Mouse (Mus musculus): Measurements from ENCODE around the gene Crisp2. TPM values are rescaled to one million over a fixed set of nuclear protein-coding genes. Genes with fewer than 3 reads are reported as not detected.
"Not testable (repeated sequence)": the region's sequence is repeated elsewhere in the genome, so short reads cannot be mapped to it uniquely, and the experiment has no call there.

Gene Crisp2
- total RNA-seq, 1 experiment from 2014 or later: not detected

GRCm38 (mm10) chr17:40731296-40731695, 75.5 kb downstream of the Crisp2 start:
- ATAC-seq (replicated peaks; ENCODE audit: insufficient number of reproducible peaks, low FRiP score, low TSS enrichment, poor library complexity, severe bottlenecking): no peak

DNA sequence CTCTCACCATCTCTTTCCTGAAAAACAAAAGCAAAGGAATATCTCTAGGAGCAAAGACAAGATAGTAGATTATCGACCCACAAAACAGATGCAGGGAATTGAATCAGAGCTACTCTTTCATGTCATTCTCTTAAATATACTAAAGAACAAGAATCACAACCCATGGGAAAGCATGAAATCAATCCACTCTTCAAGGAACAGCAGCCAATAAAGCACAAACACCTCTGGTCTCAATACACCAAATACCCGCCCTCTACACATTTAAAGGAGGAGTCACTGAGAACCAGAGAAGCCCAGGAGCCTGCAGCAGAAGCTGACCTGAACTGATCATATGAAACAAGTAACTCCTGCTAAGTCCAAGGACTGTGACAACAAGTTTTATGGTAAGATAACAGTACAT, 80.0 kb downstream of the Crisp2 start, which contains the start of gene Esp1:
Gene Esp1, plus strand, starts transcription at position 301 of the 400 bp plus-strand sequence.
- no peak for ATAC-seq (replicated peaks; ENCODE audit: insufficient number of reproducible peaks, low FRiP score, low TSS enrichment, poor library complexity, severe bottlenecking)

DNA sequence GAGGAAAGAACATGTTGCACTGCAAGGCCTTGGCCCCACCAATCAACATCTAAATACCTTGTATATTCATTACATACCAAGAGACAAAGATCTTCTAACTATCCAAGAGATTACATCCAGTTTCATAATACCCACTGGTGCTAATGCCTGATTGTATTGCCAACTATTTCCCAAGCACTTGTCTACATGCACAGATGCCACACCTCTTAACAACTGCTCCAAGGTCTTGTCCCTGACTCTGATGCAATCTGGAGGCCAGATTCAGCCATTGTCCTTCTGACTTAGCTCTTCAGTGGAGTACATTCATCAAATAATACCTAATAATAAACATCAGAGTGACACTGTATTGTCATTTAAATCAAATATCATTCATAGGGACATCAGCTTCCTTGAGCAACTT, 89.7 kb downstream of the Crisp2 start:
- not testable (repeated sequence) for ATAC-seq (replicated peaks; ENCODE audit: insufficient number of reproducible peaks, low FRiP score, low TSS enrichment, poor library complexity, severe bottlenecking)

DNA sequence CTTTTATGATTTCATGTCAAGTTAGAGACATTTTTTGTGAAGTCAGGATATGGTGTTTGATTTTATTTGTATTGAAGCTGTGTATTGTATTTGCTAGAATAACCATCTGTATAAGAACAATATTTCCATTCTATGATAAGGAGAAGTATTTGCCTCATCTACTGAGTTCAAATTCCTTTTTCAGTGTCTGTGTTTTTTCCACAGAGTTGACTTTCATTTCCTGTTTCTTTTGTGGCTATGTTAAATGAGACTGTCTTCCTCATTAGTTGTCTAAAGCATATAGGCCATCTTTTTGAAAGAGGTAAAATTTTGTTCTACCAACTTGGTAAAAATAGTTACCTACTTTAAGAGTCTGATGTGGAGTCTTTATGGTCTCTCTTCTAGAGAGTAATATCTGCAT, 90.5 kb downstream of the Crisp2 start:
- ATAC-seq (replicated peaks; ENCODE audit: insufficient number of reproducible peaks, low FRiP score, low TSS enrichment, poor library complexity, severe bottlenecking): no peak

Other genes starting within 250 kb of the Crisp2 start
- not detected in 3 replicates for gene Esp6, start 245.5 kb downstream of the Crisp2 start, total RNA-seq (2017)
- gene Esp4, start 208.4 kb downstream of the Crisp2 start, total RNA-seq (2017): not detected in 3 replicates
- not detected in 3 replicates for gene Esp3, start 174.9 kb downstream of the Crisp2 start, total RNA-seq (2017)
- not detected in 3 replicates for gene Esp1, start 79.9 kb downstream of the Crisp2 start, total RNA-seq (2017)
- gene Rhag, start 4.1 kb upstream of the Crisp2 start, total RNA-seq (2017): 0.49 TPM in 1 of 3 replicates, not detected in the others
- gene 9130008F23Rik, start 73.6 kb upstream of the Crisp2 start, total RNA-seq (2017): 1.5 to 10.3 TPM (median 4.2 TPM) in 3 replicates
- gene Glyatl3, start 107.3 kb upstream of the Crisp2 start, total RNA-seq (2017): not detected in 3 replicates
- gene Mut, start 127.7 kb upstream of the Crisp2 start, total RNA-seq (2017): 16.9 to 22.2 TPM (median 17.2 TPM) in 3 replicates
- gene Cenpq, start 128.0 kb upstream of the Crisp2 start, total RNA-seq (2017): 25.6 to 42.7 TPM (median 35.8 TPM) in 3 replicates

All from monocyte, adult 5-6 weeks (primary cell).